Mouse (Mus musculus) macrophage (primary cell): ENCODE measurements around the gene Zfp524. TPM values are rescaled to one million over a fixed set of nuclear protein-coding genes. Genes with fewer than 3 reads are reported as not detected.

ENCODE experiments used
- H3K27ac ChIP-seq: fragments of 350-480 bp; formaldehyde crosslinking; 2 replicates; pipeline ENCODE4 v1.9.0; 2021
- H3K36me3 ChIP-seq: fragments of 350-480 bp; formaldehyde crosslinking; 2 replicates; pipeline ENCODE4 v1.9.0; 2021; ENCODE audit errors: inconsistent target
- H3K4me3 ChIP-seq: fragments of 350-480 bp; formaldehyde crosslinking; 2 replicates; pipeline ENCODE4 v1.9.0; 2021; ENCODE audit errors: inconsistent target
- H3K79me2 ChIP-seq: fragments of 350-480 bp; formaldehyde crosslinking; 2 replicates; pipeline ENCODE4 v1.9.0; 2021; ENCODE audit errors: inconsistent target
- WGBS: methylation state at CpG from one replicate; pipeline ENCODE4 v1.1.7; 2026; ENCODE audit warnings: inconsistent platforms; ENCODE audit not compliant: missing documents; 5-methylcytosine and 5-hydroxymethylcytosine counted together
- polyA plus RNA-seq: library from polyadenylated mRNA; stranded (reverse); fragments of 250-400 nt; gene quantifications from 3 replicates; pipeline ENCODE4 v1.2.4, GENCODE M21; 2018; ENCODE audit warnings: inconsistent platforms
- total RNA-seq, 78 experiments: library from RNA; depleted of rRNA; stranded (reverse); fragments of 250-400 nt; gene quantifications; 1 replicate in 9 of 78; 2 replicates in 24 of 78; 3 replicates in 43 of 78; 4 replicates in 2 of 78; pipeline ENCODE4 v1.2.4; 2018; ENCODE audit warnings: inconsistent platforms in 56 of 78

Gene Zfp524
- 10 to 100 TPM in 5 of 26 experiments, 1 to 10 TPM in 20, under 1 TPM in 1; 0.82 to 15.8 (median 6.2) TPM for total RNA-seq (2018; cell fraction: chromatin; rRNA removed)
- 10 to 100 TPM in 23 of 26 experiments, 1 to 10 TPM in 3; 7.3 to 21.6 (median 15.8) TPM for total RNA-seq (2018; cell fraction: cytosol; rRNA removed)
- 10 to 100 TPM in 10 of 26 experiments, 1 to 10 TPM in 16; 2.6 to 16.1 (median 8.0) TPM for total RNA-seq (2018; cell fraction: nucleus; rRNA removed)
- 13.7 to 24.6 TPM (median 14.3 TPM) in 3 replicates for polyA plus RNA-seq

DNA sequence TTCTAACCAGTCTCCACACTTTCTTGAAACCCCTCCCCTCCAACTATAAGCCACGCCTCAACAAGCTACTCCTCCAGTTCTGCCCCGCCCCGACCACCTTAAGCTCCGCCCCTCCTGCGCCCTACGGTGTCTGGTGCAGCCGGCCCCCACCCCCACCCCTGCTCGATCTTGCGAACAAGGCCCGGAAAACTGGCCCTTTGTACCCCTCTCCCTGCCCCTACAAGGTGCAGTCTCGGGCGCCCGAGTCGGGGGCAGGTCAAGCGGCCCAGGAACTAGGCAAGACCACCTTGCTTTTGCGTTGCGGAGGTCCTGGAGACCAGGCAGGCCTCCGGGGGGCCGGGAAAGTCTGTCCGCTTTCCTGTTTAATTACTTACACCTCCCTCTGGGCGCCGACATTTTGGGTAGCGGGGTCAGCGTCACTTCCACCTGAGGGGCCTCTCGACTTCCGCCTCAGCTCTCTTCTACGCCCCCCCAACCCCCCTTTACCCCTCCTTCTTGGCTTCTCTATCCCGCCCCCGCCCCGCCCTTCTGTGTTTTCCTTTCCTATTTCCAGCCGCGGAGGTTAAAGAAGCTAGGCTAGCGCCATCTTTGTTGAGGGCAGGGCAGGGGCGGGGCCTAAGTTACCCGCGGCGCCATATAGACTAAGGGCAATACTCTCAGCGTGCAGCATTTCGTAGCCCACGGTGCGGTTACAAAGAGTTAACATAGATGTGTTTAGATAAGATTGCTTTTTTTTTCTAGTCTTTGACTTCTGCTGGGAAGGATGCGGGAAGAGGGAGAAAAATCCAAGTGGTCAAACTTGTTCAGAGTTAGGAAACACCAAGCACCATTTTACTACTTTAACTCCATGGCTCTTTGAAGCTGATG is at the start of gene Zfp524, which contains the start of gene Fiz1:
Zfp524 (plus strand) TSS at position 165 of the 867 bp plus-strand sequence.
Fiz1 (minus strand) TSS at position 447 of the 867 bp plus-strand sequence.
- Histone ChIP-seq H3K4me3 (peak within 1 kb of the TSS; percentile 54), H3K36me3 (peaks cover 32% of the 10 kb centered on the region), H3K27ac (peak within 1 kb of the TSS; percentile 87), H3K79me2 (peaks cover 55% of the 10 kb centered on the region; the same call in 1 of the 2 replicates)
- 1% methylated on average over 41 of the region's 42 CpGs for WGBS

DNA sequence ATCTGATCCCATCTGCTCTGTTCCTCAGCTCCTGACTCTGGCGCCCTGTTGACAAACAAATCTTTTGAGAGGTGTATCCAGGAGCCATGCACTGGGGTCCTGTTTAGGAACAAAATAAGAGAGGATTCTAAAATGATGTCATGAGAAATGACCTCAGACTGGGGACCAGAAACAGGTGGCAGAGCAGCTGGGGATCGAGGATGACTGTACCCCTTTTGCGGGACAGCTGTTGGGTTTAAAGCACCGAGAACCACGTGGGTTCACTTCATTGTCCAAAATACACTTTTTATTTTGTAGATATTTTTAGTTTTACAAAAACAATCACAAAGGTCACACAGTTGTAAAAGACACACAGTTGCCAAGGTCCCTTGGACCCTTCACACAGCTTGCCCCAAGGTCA is 49.2 kb upstream of the Zfp524 start:
- Histone ChIP-seq H3K79me2 (no peaks in the 10 kb centered on the region), H3K36me3 (no peaks in the 10 kb centered on the region), H3K27ac (no peak overlapping the region), H3K4me3 (no peak overlapping the region)
- 67% methylated on average over 5 of the region's 5 CpGs for WGBS

DNA sequence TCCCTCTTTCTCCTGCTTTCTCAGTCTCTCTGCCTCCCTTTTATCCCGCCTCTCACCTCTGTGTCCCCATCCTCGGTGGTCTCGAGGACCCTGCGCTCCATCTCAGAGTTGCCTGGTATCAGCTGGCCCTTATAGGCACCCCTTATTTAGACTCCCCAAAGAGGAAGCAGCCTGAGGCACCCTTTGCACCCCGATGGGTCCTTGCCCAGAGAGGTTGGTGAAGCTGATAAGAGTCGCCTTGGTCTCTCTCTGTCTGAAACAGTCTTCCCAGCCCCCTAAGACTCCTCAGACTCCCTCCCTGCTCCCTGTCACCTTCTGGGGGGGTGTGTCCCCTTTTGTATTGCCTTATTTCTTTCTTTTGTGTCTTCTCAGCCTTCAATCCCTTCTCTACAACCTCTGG is 43.1 kb upstream of the Zfp524 start, which contains the start of gene Sbk3:
Sbk3 (minus strand) TSS at position 101 of the 400 bp plus-strand sequence.
- 37% methylated on average over 6 of the region's 6 CpGs for WGBS
- H3K79me2 ChIP-seq = no peaks in the 10 kb centered on the region
- H3K4me3 ChIP-seq = no peak within 1 kb of the TSS
- H3K36me3 ChIP-seq = no peaks in the 10 kb centered on the region
- no peak within 1 kb of the TSS for H3K27ac ChIP-seq

DNA sequence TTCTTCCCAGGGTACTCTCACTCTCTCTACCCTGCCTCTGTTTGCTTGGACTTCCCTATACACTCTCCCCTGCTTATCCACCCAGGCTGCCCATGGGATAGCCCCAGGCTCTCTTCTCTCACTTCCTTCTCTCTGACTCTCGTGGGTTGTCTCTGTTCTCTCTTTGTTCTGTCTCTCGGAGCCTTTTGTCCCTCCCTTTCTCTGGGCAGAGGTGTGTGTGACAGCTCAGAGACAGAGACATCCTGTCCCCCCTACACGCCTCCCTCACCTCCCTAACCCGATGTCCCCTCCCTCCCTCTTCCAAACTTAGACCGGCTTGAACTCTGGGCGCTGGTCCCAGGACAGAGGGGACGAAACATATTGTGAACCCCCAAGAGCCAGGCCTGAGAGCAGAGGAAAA is 42.5 kb upstream of the Zfp524 start:
- WGBS = 25% methylated on average over 7 of the region's 7 CpGs
- H3K4me3 ChIP-seq = no peak overlapping the region
- no peak overlapping the region for H3K27ac ChIP-seq
- H3K36me3 ChIP-seq = no peaks in the 10 kb centered on the region
- H3K79me2 ChIP-seq = no peaks in the 10 kb centered on the region

DNA sequence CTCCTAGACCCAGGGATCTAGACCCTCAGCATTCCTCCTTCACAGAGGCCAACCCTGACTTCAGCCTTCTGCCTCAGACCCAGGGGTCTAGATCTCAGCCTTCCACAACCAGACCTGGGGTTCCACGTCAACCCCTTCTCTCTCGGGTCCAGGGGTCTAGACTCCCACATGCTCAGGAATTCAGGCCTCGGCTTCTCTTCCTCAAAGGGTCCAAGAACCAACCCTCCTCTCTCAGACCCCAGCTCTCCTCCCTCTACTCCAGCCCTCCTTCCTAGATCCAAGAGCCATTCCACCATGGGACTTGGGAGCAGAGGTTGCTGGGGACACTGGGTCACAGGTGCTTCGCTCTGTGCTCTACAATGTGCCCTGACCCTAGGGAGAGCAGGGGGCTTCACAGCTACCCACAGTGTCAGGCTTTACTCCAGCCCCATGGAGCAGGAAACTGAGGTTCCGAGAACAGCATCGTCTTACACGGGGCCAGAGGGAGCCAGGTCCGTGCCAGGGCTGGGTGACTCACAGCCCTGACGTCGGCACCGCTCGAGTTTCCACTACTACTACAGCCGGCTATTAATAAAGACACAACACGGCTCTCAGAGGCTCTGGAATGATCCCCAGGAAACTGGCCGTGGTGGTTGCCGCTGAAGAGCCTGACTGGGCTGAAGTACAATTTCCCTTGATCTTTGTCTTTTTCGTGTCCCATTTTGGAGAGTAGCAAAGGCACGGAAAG is 41.7 kb upstream of the Zfp524 start:
- H3K79me2 ChIP-seq = no peaks in the 10 kb centered on the region
- H3K4me3 ChIP-seq = no peak overlapping the region
- H3K27ac ChIP-seq = no peak overlapping the region
- H3K36me3 ChIP-seq = no peaks in the 10 kb centered on the region
- 60% methylated on average over 18 of the region's 18 CpGs for WGBS

DNA sequence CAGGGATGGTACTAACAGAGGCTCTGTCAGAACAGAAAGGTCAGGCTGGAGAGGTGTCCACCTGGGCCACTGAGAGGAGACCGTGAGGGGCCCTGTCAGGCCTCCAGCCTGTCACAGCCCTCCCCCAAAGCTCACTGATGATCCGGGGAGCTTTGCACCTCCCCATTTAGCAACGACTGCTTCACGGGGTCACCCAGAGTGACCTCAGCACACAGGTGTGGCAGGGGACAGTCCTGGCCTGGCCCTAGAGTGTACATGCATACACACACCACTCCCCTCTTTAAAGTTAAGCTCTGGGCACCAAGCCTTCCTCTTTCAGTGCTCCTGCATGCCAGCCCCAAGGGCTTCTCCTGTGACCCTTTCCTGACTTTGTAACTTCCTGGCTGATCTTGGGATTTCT is 38.8 kb upstream of the Zfp524 start:
- H3K79me2 ChIP-seq = no peaks in the 10 kb centered on the region
- H3K36me3 ChIP-seq = no peaks in the 10 kb centered on the region
- no peak overlapping the region for H3K27ac ChIP-seq
- 81% methylated on average over 4 of the region's 4 CpGs for WGBS
- H3K4me3 ChIP-seq = no peak overlapping the region

DNA sequence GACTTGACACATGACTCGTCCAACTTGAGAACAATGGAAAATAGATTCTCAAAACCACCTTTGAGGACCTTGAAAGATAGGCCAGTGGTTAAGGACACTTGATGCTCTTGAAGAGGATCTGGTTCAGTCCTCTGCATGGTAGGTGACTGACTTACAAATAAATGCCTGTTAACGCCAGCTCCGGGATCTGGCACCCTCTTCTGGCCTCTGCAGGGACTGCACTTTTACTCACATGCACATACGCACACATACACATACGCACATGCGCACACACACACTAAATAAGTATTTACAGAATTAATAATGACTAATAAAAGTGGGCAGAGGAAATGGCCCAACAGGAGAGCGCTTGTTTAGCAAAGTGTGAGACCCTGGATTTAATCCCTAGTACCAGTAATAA is 37.4 kb upstream of the Zfp524 start:
- WGBS = 88% methylated on average over 7 of the region's 7 CpGs
- H3K79me2 ChIP-seq = no peaks in the 10 kb centered on the region

DNA sequence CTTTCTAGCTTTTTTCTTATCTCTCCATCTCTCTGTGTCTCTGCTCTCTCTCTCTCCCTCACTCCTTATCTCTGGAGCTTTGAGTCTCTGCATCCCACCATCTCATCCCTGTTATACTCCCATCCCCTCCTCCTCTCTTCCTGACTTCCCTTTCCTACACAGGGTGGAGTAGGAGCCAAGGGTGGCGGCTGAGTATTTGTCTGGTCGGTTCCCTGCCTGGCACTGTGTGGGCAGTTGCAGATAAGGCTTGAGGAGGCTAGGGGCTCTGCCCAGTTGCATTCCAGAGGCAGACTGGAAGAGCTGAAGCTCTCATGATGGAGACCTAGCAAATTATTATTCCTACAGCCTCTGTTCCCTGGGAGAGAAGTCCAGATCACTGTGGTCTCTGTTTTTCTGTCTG is 26.0 kb upstream of the Zfp524 start:
- H3K79me2 ChIP-seq = no peaks in the 10 kb centered on the region
- 73% methylated on average over 2 of the region's 2 CpGs for WGBS
- no peak overlapping the region for H3K27ac ChIP-seq
- H3K36me3 ChIP-seq = no peaks in the 10 kb centered on the region
- H3K4me3 ChIP-seq = no peak overlapping the region

More for the DNA sequence above, 37.4 kb upstream of the Zfp524 start:
- H3K27ac ChIP-seq = no peak overlapping the region
- no peaks in the 10 kb centered on the region for H3K36me3 ChIP-seq
- no peak overlapping the region for H3K4me3 ChIP-seq

DNA sequence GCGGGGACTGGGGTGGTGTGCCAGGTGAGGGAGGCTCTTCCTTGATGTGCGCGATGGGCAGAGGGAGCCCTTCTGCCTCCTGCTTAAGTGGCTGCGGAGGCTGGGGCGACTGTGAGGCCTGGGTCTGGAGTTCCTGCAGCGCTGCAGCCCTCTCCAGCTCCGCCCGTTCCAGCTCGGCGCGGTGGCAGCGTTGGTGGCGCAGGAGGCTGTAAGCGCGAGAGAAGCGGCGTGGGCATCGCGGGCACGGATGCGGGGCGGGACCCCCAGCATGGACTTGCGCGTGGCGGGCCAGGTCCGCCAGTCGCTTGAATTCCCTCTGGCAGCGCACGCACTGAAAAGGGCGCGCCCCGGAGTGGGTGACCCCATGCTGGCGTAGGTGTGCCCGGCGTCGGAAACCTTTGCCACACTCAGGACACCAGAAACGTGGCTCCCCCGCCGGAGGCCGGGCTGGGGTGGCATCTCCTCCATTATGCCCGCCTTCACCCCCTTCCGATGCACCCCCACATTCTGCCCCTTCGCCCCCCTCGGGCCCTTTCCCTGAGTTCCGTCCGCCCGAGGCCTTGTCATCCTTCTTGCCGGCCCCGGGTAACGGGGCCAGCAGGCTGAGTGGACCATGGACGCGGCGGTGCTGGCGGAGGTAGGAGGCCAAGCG is 20.7 kb upstream of the Zfp524 start:
- H3K27ac ChIP-seq = no peak overlapping the region
- WGBS = 94% methylated on average over 42 of the region's 55 CpGs
- no peaks in the 10 kb centered on the region for H3K79me2 ChIP-seq
- H3K36me3 ChIP-seq = no peaks in the 10 kb centered on the region
- no peak overlapping the region for H3K4me3 ChIP-seq

DNA sequence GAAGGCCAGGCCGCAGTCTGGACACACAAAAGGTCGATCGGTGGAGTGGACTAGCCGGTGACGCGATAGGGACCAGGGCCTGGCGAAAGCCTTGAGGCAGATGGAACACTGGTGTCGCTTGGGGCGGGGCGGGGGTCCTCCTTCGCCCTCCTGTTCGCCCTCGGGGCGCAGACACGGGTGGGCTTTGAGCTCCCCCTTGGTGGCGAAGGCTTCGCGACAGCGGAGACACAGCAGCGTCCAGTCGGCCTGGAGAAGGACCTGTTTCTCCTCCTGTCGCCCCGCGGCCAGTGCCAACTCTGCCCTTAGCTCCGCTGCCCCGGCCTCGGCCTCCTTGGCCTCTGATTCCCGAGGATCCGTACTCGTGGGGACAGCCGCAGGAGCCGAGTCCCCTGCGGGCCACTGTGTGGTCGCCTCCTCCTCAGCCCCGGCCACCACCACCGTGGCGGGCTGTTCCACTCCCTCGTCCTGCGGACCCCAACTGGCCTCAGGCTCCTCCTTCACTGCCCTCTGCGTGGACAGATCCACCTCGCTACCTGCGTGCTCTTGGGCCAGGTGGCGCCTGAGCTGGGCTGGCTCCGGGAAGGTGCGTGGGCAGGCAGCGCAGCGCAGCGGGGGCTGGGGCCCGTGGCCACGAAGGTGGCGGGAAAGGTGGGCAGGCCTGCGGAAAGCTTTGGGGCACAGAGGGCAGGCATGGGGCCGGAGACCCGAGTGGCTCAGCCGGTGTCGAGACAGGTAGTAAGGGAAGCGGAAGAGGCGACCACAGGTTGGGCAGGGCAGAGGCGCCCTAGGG is 20.0 kb upstream of the Zfp524 start:
- no peaks in the 10 kb centered on the region for H3K36me3 ChIP-seq
- 93% methylated on average over 56 of the region's 59 CpGs for WGBS
- no peaks in the 10 kb centered on the region for H3K79me2 ChIP-seq
- H3K4me3 ChIP-seq = no peak overlapping the region
- H3K27ac ChIP-seq = no peak overlapping the region

DNA sequence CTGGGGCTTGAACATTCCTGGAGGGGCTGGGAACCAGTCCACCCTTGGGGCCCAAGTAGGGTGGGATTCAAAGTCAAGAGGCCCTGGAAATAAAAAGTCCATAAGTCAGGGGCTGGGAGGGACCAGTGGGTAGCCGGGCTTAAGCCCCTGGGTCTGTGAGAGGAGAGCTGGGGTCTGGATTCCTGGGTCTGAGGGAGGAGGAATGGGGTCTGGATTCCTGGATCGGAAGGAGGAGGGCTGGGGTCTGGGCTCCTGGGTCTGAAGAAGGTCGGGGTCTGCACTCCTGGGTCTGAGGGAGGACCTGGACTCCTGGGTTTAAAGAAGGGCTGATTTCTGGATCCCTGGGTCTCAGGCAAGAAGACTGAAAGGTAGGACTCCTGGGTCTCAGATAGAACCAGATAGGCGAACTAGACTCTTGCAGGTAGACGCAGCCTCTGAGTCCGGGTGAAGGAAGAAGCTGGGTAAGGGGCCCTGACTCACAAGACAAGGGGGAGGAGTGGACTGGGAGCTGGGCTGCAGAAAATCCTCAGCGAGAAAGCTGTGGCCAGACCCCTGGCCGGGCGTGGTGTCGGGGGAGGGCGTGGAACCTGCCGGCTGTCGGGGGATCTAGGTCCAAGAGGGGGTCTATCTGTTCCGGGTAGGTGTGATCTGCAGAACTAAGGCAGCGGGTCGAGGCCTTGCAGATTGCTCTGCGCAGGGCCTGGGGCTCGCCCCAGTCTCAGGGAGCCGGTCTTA is 18.8 kb upstream of the Zfp524 start:
- H3K36me3 ChIP-seq = no peaks in the 10 kb centered on the region
- peak overlapping the region; percentile 57 for H3K4me3 ChIP-seq
- 11% methylated on average over 16 of the region's 19 CpGs for WGBS
- H3K79me2 ChIP-seq = no peaks in the 10 kb centered on the region
- H3K27ac ChIP-seq = no peak overlapping the region

DNA sequence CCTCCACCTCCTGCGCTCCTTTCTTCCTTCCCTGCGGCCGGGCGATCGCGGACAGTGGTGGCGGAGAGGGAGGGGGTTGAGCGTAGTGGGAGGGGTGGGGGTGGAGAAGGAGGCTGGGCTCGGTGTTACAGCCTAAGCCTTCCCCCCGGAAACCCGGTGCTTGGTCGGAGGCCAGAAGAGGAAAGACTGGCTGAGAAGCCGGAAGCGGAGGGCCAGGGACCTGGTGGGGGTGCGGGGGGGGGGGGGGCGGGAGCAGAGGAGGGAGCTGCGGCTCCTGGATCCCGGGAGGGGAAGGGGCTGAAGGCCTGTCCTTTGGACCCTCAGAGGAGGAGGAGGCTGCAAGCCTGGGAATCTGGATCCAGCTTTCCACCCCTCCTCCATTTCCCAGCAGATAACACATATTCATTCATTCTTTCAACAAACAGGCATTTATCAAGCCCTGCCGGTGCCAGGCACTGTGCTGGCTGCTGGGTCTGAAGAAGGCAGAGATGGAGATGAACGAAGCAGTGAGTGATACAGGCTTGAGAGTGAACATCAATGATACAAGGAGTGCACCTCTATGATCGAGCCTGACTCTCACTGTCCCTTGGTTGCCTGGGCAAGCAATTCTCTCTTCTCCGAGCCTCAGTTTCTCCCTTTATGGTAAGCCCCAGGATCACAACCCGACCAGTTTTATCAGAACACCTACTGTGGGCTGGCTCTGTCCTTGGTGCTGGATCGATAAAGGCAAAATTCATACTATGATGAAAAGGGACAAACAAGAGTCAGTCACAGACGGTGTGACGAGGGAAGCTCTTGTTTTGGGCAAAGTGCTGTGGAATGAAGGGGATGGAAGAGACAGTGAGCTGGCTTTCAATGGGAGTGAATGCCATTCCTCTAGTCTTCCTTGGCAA is 18.0 kb upstream of the Zfp524 start, which contains the start of gene Zfp579:
Zfp579 (minus strand) TSS at position 156 of the 893 bp plus-strand sequence.
- no peak within 1 kb of the TSS for H3K27ac ChIP-seq
- H3K36me3 ChIP-seq = no peaks in the 10 kb centered on the region
- peak within 1 kb of the TSS; percentile 57 for H3K4me3 ChIP-seq
- H3K79me2 ChIP-seq = no peaks in the 10 kb centered on the region
- 25% methylated on average over 8 of the region's 26 CpGs for WGBS
